Mouse (Mus musculus): ENCODE measurements around the gene Nr1h2.

Nr1h2 gene

DNA sequence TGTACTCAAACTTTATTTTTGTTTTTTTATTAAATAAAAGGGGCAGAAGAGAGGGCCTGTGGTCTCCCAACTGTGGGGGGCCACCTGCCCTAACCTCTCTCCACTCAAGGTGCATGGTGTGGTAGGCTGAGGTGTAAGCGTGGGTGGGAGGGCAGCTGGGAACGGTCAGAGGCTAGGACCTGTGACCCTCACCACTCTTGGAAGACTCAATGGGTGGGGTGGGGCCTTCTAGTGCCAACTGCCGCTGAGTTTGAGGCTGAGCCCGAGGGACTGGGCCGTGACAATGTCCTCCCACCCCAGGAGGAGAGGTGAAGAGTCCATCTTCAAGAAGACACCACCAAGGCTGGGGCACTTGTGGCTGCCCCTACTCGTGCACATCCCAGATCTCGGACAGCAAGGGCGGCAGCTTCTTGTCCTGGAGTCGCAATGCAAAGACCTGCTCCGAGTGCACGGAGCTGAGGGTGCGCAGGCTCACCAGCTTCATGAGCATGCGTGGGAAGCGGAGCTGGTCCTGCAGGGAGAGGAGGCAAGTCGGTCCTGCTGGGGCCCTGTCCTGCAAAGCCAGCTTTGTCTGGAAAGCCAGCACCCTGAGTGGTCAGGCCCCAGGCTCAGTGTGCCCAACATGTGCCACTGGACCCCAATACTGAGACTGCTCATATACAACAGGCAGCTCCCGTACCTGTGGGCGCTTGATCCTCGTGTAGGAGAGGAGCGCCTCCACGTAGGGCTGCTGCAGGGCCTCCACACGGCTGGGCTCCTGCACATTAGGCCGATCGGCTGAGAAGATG lies 3.9 kb downstream of the Nr1h2 start:
- DNase-seq (ENCODE audit: low read depth): no peak

DNA sequence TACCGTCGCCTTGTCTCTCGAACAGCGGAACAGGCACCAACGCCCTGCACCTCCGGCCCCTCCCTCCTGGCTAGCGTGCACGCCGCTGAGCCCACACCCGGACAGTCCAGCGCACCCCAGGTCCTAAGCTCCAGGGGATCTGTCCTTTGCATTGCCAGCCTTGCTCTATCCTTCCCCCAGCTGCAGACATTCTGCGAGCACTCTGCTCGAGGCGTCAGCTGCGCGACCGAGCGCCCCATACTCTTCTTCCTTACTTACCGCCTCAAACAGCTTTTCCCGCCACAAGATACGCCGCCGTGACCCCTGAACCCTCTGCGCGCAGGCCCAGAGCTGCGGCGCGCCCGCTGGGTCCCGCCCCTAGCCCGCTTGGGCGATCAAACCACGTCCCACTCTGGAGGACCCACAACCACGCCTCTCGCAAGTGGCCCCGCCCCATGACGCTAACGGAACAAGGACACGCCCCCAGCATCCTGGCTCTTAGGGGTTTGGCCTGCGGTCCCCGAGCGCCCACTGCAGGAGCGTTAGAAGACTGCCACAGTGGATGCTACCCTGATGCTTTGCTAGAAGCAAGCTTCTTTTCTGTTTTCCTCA lies 5.2 kb downstream of the Nr1h2 start, which contains the start of gene Pold1:
TSS of gene Pold1 (minus strand) at position 353 of the 591 bp plus-strand sequence.
- peak; percentile 100 for DNase-seq (ENCODE audit: low read depth)

DNA sequence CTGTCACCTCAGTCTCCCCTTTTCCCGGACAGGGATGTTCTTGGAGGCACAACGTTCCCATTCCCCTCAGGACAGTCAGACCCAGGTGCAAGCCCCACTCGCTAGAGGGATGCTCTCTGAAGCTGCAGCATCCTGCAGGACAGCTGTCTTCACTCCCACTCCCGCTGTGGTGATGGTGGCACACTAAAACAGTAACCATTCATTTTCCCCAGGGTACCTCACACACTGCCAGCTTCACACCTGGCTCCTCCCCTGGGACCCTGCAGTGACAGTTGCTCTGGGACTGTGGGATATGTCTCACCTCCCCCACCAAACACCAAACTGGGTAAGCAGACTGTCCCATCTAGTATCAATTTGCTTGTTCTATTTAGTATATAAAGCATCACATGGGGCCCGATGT lies 6.0 kb downstream of the Nr1h2 start:
- DNase-seq (ENCODE audit: low read depth): no peak

DNA sequence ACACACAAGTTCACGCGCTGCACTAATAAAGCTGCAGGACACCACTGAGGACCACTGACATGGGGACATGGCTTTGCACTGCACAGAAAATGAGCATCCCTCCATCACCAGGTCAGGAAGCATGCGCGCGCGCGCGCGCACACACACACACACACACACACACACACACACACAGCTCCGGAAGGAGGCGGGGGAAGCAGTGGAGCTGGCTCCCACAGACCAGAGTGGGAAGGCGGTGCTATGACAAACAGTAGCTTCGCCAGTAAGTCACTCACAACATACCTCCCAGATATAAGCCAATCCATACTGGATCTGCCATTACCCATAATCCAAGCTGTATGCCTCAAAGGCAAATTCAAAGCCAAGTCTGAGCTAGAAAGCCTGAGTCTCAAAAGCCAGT lies 6.7 kb downstream of the Nr1h2 start:
- DNase-seq (ENCODE audit: low read depth): peak; percentile 42

DNA sequence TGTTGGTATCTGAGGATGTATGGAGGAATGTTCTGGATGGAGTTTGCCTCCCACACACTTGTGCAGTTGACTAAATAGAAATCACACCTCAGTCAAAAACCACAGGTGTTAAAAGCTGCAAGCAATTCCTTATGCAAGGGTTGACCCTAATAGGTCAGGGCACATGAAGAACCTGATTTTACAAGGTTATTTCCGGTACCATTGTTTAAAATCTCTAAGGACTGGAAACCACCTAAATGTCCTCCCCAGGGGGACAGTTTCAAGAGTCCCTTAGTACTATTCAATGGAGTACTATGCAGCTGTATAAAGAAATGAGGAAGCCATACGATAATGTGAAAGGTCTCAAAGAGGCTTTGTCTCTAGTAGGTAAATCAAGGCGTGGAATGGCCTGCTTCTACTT lies 7.5 kb downstream of the Nr1h2 start:
- no peak for DNase-seq (ENCODE audit: low read depth)

DNA sequence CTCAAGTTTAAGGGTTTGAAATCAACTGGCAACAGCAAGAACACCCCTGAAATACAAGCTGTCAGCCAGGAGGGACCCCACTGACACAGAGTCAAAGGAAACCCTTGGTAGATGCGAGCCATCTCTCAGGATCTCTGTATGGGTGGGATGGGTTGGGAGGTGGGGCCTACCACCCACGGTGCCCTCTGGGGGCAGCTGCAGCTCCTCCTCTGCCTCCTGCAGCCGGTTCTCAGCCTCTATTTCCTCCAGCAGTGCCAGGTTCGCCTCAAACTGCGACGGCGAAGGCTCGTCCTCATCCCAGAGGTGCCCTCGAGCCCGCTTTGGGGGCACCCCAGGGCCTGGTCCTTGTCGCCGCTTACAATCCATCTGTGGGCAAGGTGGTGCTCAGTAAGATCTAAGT lies 10.7 kb downstream of the Nr1h2 start:
- no peak for DNase-seq (ENCODE audit: low read depth)

DNA sequence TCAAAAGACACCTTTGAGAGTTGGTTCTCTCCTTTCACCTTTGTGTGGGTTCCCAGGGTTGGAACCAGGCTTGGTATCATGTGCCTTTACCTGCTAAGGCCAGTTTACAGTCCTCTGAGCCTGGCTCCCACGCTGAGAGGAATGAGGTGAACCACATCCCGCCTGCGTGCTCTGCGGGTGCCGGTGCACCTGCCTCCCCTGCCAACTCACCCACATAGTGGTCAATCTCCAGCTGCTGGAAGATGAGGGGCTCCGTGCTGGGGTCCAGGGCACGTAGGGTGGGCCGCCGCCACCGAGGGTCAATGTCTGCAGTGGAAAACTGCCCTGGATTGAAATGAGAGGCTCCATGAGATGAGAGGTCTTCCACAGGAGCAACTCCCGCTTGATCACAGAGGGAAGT lies 11.2 kb downstream of the Nr1h2 start:
- DNase-seq (ENCODE audit: low read depth): no peak

DNA sequence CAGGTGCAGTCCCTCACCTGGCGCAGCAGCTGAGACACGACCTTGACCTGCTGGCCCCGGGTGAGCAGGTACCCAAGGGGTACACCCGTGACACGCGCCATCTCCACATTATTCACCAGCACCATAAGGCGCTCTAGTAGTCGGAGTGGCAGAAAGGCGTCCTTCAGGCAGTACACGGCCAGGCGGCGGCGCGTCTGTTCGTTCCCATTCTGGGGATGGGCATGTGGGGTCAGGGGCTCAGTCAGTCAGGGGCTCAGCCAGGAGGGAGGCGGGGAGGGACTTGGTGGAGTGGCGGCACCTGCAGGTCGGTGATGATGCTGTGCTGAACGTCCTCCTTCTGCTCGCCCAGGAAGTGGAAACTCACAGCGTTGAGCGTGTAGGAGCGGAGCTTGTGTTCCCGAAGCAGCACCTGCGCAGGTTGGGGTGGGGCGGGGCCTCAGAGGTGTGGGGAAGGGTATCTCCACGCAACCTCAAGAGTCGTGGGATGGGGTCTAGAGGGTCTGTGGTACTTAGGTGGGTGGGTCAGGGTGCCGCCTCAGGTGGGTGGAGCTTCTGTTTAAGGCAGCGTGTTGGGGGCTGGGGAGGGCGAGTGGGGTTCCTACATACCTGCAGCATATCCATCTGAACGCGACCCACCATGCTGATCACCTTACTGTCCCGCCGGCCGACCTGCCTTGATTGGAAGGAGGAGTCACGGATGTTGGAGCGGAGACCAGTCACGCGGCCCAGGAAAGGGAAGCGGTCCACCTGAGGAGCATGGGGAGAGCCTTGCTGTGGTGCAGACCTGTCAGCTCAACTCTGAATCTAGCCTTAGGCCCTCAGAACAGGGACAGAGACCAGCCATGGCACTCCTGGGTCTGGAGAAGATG lies 14.8 kb downstream of the Nr1h2 start:
- DNase-seq (ENCODE audit: low read depth): no peak

DNA sequence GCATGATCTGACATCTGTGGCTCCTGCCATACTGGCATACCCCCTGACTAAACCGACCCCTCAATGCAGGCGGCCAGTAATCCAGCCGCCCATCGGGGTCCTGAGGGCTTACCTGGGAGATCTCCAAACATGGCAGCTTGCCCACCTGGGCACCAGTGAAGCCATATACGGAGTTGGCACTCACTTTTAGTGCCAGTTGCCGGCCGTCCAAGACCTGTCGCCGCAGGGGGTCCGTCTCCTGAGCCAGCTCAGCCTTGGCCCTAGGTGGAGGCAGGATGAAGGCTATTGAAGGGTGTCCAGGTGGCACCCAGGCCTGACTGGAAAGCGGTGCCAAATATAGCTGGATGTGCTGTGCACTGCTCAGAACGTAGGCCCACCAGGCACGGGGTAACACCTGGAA lies 16.3 kb downstream of the Nr1h2 start:
- no peak for DNase-seq (ENCODE audit: low read depth)

DNA sequence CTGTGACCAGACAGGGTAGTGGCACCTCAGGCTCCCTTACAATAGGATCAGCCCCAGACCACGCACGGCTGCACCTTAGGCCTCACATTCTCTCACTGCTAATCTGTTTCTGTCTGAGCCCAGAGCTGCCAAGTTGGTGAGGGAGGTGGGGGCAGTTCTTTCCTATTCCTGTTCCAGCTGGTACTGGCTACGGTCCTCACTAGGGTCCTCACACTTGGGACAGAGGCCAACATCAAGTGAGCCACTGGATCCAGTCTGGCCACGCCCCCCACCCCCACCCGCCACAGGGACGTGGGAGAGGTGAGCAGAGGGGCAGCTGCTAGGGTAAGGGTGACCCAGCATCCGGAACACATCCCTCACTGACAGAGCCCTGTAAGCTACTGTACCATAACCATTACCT lies 16.7 kb downstream of the Nr1h2 start:
- no peak for DNase-seq (ENCODE audit: low read depth)

DNA sequence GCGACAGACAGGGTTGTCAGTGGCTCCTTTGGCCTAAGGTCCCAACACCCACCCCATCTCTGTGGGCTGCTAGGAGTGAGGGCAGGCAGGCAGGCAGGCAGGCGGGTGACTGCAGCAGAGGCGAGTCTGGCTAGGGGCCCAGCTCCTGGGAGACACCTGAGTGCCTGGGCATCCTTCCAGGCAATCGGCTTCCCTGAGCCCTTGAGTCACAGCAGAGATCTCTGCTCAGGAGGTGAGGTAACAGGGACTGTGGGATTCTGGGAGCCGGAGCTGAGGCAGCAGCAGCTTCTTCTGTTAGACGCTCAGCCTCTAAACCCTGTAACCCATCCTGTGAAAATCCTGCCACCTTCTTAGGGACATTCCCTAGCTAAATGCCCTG lies 17.2 kb downstream of the Nr1h2 start:
- no peak for DNase-seq (ENCODE audit: low read depth)

DNA sequence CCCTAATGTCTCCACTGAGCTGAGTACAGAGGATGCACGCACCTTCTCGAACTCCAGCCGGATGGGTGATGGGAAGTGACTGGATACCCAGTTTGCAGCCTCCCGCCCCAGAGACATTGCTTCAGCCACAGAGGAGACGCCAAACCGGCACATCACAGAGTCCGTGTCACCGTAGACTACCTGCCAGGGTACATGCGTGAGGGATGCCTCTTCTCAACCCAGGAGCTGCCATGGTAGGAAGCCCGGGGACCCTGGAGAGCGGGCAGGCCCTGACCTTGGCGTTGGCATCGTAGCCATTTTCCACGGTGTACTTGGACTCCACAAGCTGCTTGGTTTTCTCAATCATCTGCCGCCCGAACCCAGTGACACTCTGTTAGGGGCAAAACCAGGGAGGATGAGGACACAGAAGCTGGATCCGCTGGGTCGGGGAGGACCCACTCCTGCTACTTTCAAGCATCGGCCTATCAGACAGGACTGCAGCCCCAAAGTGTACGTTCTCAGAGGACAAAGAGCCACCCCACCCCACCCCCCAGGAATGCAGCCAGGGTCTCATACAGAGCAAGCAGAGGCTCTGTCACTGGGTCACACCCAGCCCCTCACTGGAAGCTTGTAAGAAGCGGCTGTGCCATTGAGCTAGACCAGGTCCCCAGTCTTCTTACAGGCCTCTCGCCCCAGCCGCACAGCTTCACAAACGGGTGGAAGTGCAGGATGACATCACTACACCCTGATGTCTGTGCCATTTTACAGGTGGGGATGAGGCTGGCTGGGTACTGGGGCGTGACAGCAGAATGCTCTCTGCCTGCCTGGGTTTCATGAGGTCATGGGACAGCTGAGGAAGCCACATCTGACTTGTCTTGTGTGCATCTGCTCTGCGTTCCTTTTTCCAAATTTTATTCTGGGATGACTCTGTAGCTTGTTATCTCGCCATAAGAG lies 17.8 kb downstream of the Nr1h2 start:
- DNase-seq (ENCODE audit: low read depth): no peak

DNA sequence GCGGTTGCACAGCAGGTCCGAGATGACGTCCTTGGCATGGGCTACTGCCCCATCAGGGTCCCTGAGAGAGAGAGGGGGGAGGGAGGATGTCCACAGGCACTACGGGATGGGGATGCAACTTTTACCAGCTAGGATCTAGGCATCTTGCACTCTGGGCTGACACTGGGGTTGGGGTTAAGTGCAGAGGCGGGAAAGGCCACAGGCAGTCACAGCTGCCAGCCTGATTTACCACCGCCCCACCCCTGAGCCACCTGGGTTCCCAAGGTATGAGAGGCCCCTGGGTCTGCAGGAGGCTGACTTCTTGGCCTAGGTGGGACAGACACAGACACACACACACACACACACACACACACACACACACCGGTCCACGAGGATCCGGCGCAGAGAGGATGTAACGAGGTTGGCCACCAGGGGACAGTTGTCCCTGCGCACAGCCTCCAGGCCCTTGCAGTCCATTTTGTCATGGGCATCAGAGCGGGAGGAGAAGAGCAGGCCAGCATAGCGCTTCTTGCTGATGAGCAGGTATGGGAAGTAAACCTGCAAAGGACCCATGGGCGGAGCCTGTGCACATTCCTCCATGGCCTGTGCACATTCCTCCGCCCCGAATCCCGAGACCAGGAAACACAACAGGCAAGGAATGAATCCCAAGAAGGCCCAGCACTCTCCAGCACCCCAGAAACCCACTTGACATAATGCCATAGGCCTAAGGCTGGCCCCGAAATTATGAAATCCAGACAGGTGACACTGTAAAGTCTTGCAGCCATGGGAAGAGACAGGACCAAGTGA lies 18.9 kb downstream of the Nr1h2 start:
- DNase-seq (ENCODE audit: low read depth): no peak

DNA sequence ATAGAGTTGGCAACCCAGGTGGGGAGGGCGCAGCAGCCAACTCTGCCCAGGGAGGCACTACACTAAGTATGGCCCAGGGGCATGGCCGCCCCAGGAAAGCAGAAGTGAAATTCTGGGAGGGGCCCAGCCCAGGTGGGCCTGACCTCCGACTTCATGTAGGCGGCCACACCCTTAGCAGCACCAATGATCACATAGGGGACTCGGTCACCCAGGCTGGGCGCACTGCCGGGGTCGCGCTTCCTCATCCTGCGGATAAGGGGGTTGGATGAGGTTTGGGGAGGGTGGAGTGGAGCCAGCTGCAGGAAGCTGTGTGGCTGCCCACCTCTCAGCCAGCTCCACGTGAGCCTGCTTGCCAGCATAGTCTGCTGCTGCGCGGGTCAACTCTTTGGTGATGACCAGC lies 19.5 kb downstream of the Nr1h2 start:
- no peak for DNase-seq (ENCODE audit: low read depth)

DNA sequence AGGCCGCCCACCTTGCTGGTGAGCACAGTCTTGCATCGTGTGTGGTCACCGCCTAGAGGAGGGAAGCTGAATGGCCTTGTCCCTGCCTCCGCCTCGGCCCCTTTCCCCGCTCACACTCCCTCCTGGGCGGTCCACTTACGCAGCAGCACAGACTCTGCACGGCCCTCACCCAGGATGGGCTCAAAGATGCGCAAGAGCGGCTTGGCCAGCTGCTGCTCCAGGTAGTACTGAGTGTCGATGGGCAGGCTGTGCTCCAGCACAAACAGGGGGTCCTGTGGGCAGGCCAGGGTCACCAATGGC lies 20.1 kb downstream of the Nr1h2 start:
- no peak for DNase-seq (ENCODE audit: low read depth)

DNA sequence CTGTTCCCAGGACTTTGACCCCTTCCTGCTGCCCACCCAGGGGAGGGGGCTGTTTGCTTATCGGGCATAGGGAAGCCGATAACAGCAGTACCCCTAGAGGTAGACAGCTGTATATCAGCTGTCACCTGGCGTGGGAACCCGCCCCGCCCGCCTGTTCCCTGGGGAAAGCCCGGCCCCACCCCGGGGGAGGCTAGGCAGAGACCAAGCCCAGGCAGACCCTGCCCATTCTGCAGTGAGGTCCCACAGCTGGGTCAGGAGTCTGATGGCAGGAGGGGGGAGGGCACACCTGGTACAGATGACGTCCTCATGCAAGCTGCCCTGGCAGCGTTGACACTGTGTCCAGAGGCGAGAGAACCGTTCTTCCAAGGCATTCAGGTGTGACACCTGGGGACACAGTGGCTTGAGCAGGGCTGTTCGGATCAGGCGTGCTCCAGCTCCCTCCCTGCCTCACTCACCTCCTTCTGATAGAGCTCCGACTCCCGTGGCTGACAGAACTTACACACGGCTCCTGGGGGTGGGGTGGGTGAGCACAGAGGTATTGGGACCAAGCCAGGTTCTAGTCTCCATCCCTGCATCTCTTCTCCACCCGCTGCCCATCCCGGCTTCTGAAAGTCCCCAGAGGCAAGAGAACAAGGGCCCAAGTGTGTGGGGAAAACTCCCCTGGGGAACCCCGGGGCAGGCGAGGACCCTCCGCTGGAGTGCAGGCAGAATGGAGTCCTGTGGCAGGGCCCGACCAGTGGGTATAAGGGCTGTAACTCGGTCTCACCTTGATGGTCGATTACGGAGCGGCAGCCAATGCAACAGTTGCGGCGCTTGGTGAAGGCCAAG lies 20.6 kb downstream of the Nr1h2 start:
- no peak for DNase-seq (ENCODE audit: low read depth)

DNA sequence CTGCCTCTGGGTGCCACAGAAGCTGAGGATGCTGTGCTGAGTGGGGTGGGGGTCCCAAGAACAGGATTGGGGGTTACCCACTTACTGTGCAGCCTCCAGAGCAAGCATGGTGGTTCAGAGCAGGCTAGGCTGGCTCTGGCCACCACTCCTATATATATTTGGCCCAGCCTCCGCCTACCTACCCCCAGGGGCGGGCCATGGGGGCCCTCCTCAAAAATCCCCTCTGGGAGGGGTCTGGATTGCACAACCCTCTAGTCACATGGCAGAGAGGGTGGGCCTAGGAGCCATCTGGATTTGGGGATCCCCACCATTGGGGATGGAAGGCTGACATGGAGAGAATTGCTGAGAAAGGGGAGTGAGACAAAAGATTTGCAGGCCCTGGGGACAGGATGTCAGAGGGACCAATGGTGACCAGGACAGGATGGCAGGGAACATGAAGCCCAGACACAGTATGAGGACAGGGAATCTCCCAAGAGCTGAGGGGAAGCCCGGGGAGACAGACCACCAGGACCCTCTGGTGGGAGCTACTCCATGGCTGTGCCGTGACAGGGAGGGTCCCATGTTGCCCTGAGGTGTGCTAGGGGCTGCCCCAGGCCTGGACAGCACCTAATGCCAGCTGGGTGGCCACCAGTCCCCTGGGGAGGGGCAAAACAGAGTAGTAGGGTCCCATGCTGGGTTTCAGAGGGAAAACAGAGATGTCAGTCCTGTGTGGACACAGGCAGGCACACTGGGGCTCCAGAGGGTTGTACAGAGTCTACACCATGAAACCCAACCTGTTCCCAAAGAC lies 21.6 kb downstream of the Nr1h2 start, which contains the start of gene Spib:
TSS of gene Spib (minus strand) at position 126 of the 787 bp plus-strand sequence.
- DNase-seq (ENCODE audit: low read depth): no peak

DNA sequence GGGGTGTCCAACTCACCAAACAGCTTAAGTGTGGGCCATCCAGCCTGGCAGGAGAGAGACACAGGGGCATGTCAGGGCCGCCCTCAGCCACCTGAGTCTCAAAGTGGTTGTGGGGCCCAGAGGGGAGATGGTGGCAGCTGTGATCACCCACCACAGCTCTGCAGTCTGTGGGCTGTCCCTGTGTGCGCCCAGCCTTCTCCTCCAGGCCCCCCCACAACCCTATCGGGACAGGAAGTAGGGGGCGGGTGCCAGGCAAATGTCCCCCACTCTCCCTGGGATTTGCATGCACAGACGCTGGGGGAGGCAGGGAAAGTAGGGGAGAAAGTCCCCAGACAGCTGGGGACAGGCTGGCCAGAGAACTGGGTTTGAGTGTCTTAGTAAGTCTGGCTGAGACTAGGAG lies 22.5 kb downstream of the Nr1h2 start:
- no peak for DNase-seq (ENCODE audit: low read depth)

DNA sequence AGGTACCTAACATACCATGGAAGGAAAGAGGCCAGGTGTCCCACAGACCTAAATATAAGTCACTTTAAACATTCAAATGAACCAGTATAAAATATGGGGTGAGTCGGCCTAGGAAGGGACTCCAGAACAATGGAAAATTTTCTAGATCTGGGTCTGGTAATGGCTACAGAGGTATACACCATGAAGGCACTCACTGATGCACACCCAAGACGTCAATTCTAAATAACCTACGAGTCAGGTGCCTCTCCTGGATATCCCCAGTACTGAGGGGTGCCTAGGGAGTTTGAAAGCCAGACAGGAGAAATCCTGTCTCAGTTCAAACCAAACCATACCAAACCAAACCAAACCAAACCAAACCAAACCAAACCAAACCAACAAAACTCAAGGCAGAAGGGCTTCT lies 23.2 kb downstream of the Nr1h2 start:
- DNase-seq (ENCODE audit: low read depth): no peak

Measured in 416B (cell line).